Mouse (Mus musculus) heart, embryonic 12.5 days (tissue): ENCODE data around the gene Arhgap20. TPM values are rescaled to one million over a fixed set of nuclear protein-coding genes. Genes with fewer than 3 reads are reported as not detected.

Source experiments
- ATAC-seq: fragments of 200-750 bp; cut with Nextera tagmentation; 2 replicates; pipeline ENCODE4 v1.8.0; 2017; ENCODE audit warnings: moderate TSS enrichment, moderate library complexity; ENCODE audit not compliant: insufficient number of reproducible peaks, low FRiP score
- H3K27ac ChIP-seq: fragments of 300-500 bp; sonication (generic); 2 replicates; pipeline ENCODE4 v1.5.1; 2016; ENCODE audit warnings: mild to moderate bottlenecking, moderate library complexity; ENCODE audit not compliant: poor library complexity, severe bottlenecking
- H3K27me3 ChIP-seq: fragments of 300-500 bp; sonication (generic); replicated peaks from 2 replicates; pipeline ENCODE4 v1.6.1; 2016; ENCODE audit warnings: mild to moderate bottlenecking, moderate library complexity
- H3K36me3 ChIP-seq: fragments of 300-500 bp; sonication (generic); 2 replicates; pipeline ENCODE4 v1.6.1; 2016; ENCODE audit warnings: mild to moderate bottlenecking, moderate library complexity
- H3K4me1 ChIP-seq: fragments of 300-500 bp; sonication (generic); replicated peaks from 2 replicates; pipeline ENCODE4 v1.6.1; 2016; ENCODE audit warnings: mild to moderate bottlenecking
- H3K4me2 ChIP-seq: fragments of 300-500 bp; sonication (generic); 2 replicates; pipeline ENCODE4 v1.6.1; 2016; ENCODE audit warnings: mild to moderate bottlenecking, moderate library complexity
- H3K4me3 ChIP-seq: fragments of 300-500 bp; sonication (generic); 2 replicates; pipeline ENCODE4 v1.5.1; 2016; ENCODE audit warnings: mild to moderate bottlenecking
- H3K9ac ChIP-seq: fragments of 300-500 bp; sonication (generic); 2 replicates; pipeline ENCODE4 v1.6.1; 2016; ENCODE audit warnings: mild to moderate bottlenecking, moderate library complexity
- H3K9me3 ChIP-seq: fragments of 300-500 bp; sonication (generic); replicated peaks from 2 replicates; pipeline ENCODE4 v1.6.1; 2016; ENCODE audit warnings: mild to moderate bottlenecking, moderate library complexity
- WGBS: fragments of 180-500 bp; shearing (Covaris S2); methylation state at CpG from one replicate; pipeline ENCODE4 v1.1.7; 2016; 5-methylcytosine and 5-hydroxymethylcytosine counted together
- polyA plus RNA-seq: library from polyadenylated mRNA; unstranded; fragments of >200 nt; fragmentation: Nextera tagmentation; extraction: Ambion mirVana; gene quantifications from 2 replicates; pipeline ENCODE4 v1.2.1, GENCODE M21; 2016

The Arhgap20 gene
- polyA plus RNA-seq, result 0.66 and 0.74 TPM in 2 replicates

DNA sequence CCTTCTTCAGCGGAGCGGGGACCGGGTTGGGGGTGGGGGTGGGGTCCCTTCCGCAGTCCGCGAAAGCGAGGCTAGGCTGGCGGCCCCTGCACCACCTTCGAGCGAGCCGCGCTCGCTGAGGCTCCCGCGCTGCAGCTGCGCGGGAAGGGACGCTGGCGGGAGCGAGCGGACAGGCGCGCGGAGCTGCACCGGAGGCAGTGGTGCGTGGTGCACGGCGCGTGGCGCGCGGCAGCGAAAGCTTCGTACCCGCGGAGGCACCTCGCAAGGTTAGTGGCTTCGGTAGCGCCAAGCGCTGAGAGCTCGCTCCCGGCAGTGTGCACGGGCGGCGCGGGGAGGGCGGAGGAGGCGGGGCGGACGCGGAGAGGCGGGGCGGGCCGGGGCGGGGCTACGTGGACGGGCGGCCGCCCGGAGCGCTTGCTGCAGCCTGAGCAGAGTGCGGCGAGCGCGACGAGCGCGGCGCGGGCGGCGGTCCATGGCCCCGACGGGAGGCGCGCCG, at the start of gene Arhgap20:
Gene Arhgap20, plus strand, starts transcription at position 417 of the 496 bp plus-strand sequence.
- WGBS, result 0% methylated on average over 75 of the region's 77 CpGs
- no peaks in the 10 kb centered on the region for H3K9me3 ChIP-seq
- peak; percentile 92 for ATAC-seq
- H3K4me3 ChIP-seq, result peak within 1 kb of the TSS; percentile 73
- H3K27me3 ChIP-seq, result peaks cover 48% of the 10 kb centered on the region
- H3K27ac ChIP-seq, result no peak within 1 kb of the TSS
- peak within 1 kb of the TSS; percentile 74 for H3K9ac ChIP-seq
- no peaks in the 10 kb centered on the region for H3K36me3 ChIP-seq
- H3K4me1 ChIP-seq, result peaks cover 24% of the 10 kb centered on the region
- peak within 1 kb of the TSS; percentile 94 for H3K4me2 ChIP-seq

DNA sequence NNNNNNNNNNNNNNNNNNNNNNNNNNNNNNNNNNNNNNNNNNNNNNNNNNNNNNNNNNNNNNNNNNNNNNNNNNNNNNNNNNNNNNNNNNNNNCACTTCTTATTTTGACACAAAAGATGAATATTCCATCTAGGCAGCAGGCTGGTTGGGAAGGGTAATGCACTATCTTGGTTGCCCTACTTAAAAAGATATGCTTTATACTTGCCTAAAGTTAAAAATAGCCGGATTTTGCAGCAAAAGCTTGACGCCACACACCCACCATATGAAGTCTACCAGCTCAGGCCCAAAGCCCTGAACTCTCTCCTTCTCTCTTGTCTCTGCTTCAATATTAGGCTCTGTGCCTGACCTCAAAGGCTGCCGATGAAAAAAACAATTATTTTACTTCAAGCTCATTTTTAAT, 46.3 kb upstream of the Arhgap20 start:
- H3K27ac ChIP-seq, result no peak overlapping the region
- WGBS, result 74% methylated on average over 3 of the region's 3 CpGs
- no peak overlapping the region for H3K4me2 ChIP-seq
- no peak for ATAC-seq
- no peak overlapping the region for H3K9ac ChIP-seq
- peaks cover 7% of the 10 kb centered on the region; the same call in 1 of the 2 replicates for H3K4me1 ChIP-seq
- no peaks in the 10 kb centered on the region for H3K9me3 ChIP-seq
- no peak overlapping the region for H3K4me3 ChIP-seq
- no peaks in the 10 kb centered on the region for H3K27me3 ChIP-seq
- H3K36me3 ChIP-seq, result no peaks in the 10 kb centered on the region

DNA sequence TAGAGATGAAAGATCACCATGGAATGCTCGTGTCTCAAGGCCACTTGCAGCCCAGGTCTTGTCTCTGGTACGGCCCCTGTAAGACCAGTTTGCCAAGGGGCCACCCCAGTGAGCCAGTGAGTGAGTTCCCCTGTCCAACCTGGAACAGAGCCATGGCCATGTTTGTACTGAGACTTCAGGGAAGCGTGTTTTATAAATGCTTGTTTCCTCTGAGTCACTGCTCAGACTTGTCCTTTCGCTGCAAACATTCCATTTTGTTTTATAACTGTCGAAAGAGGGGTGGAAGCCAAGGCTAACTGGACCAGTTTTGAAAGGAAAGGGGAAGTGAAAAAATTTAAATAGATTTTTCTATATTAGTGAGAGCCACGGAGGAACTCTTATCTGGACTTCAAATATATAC, 37.2 kb upstream of the Arhgap20 start:
- no peak for ATAC-seq

DNA sequence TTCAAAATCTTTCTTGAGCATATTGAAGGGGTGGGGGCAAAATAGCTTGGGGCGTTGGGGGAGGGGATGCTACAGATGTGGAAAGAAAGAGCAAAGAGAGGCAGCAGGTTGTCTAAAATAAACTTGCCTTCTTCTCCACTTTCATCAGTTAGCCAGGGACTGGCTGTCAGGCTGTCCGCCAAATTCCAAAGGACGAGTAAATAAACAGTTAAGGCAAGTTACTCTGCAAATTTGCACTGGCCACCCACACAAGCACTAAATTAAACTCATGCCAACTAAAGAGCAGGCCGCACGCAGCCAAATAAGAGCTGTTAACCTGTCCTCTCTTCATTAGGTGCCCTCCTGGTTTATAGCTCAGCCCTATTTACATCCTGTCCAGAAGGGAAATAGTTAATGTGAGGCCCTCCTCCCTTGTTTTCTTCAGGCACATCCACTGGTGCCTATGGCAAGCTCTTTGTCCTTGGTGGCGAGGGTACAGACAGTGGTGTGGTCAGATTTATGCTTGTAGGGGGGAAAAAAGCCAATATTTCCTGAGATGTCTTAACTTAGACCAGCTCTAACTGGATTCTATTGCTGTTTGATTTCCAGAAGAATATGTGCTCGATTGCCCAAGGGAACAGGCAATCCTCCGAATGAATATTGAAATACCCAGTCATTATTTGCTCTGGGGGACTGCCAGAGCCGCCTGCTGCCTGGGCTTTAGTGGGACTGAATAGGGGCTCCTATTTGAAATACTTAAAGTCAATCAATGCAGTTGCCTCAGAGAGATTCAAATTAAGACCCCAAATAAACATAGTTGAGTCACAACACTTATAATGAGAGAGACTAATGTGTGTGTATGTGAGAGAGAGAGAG, 29.7 kb upstream of the Arhgap20 start:
- no peak overlapping the region for H3K4me2 ChIP-seq
- no peak overlapping the region for H3K9ac ChIP-seq
- no peaks in the 10 kb centered on the region for H3K9me3 ChIP-seq
- H3K4me1 ChIP-seq, result no peaks in the 10 kb centered on the region
- no peak overlapping the region for H3K27ac ChIP-seq
- ATAC-seq, result no peak
- H3K27me3 ChIP-seq, result no peaks in the 10 kb centered on the region
- H3K36me3 ChIP-seq, result no peaks in the 10 kb centered on the region
- 68% methylated on average over 9 of the region's 9 CpGs for WGBS
- no peak overlapping the region for H3K4me3 ChIP-seq

More for the DNA sequence above, 37.2 kb upstream of the Arhgap20 start:
- Histone ChIP-seq H3K4me1 (no peaks in the 10 kb centered on the region), H3K4me2 (no peak overlapping the region), H3K27ac (no peak overlapping the region), H3K9me3 (no peaks in the 10 kb centered on the region), H3K27me3 (no peaks in the 10 kb centered on the region), H3K4me3 (no peak overlapping the region), H3K36me3 (no peaks in the 10 kb centered on the region), H3K9ac (no peak overlapping the region)
- WGBS, result 50% methylated on average over 6 of the region's 6 CpGs

DNA sequence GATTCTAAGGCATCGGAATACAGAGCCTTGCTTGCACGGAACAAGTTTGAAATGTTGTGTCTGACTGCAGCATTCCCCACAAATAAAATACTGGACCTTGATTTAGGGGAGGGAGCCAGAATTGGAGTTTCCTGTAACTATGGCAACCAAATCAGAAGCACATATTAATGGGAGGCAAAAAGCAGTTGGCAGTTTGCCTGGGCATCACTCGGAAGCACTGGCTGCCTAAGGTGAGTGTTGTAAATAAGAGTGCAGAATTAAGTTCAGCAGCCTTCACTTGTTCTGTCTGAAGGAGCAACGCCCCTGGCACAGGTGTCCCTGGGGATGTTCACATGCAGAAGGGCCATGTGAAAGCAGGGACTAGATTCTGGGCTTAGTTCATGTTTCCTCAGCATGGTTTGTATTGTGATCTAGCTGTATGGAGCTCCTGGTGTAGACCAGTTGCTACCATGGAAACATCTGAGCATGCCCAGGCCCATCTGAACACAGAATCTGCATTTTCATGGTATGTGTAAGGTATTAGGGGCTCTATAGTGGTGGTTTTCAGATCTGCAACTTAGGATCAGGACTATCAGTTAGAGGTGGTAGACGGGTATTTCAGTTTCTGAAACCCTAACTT, 28.3 kb upstream of the Arhgap20 start:
- H3K9ac ChIP-seq, result no peak overlapping the region
- H3K4me3 ChIP-seq, result no peak overlapping the region
- no peaks in the 10 kb centered on the region for H3K9me3 ChIP-seq
- ATAC-seq, result no peak
- no peaks in the 10 kb centered on the region for H3K27me3 ChIP-seq
- whole genome bisulfite sequencing, result 82% methylated on average over 5 of the region's 5 CpGs
- H3K4me1 ChIP-seq, result no peaks in the 10 kb centered on the region
- no peaks in the 10 kb centered on the region for H3K36me3 ChIP-seq
- H3K27ac ChIP-seq, result no peak overlapping the region
- H3K4me2 ChIP-seq, result no peak overlapping the region

DNA sequence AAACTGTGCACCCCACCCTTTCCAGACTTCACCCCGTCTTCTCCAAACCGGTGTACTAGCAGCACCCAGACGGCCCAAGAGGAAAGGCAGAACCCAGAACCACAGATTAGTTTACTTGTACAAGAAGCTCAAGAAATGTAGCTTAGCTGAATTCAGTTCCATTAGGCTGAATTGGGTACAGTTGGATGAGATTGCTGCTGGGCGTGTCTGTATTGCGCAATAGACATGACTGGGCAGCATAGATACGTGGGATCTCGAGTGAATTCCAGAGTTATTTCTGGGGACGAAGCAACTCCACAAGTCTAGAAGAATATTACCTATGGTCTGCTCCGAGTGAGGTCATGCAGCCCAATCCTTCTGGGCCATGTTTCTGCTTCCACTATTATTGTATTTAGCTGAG, 26.8 kb upstream of the Arhgap20 start:
- Histone ChIP-seq H3K9me3 (no peaks in the 10 kb centered on the region), H3K9ac (no peak overlapping the region), H3K27me3 (no peaks in the 10 kb centered on the region), H3K4me1 (no peaks in the 10 kb centered on the region), H3K4me2 (no peak overlapping the region), H3K4me3 (no peak overlapping the region), H3K36me3 (no peaks in the 10 kb centered on the region), H3K27ac (no peak overlapping the region)
- no peak for ATAC-seq
- WGBS, result 77% methylated on average over 9 of the region's 9 CpGs

DNA sequence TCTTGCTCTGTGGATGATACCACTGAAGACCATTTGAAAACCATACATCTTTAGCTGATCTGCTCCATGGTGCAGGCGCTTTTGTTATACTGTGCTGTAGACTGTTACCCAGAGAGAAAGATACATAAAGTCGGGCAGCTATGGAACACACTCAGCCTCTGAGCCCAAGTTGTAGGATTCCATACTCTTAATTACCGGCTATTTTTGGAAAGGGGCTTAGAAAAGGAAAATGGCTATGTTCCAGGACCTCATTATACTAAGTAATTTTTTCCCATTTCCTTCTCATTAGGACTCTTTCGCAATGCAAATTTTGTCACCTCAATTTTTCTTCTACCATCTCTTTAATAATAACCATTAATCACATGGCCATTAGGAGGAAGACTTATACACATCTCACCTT, 25.3 kb upstream of the Arhgap20 start:
- no peaks in the 10 kb centered on the region for H3K36me3 ChIP-seq
- H3K4me1 ChIP-seq, result no peaks in the 10 kb centered on the region
- H3K4me2 ChIP-seq, result no peak overlapping the region
- H3K9ac ChIP-seq, result no peak overlapping the region
- no peak overlapping the region for H3K27ac ChIP-seq
- WGBS, result 85% methylated on average over 4 of the region's 4 CpGs
- no peaks in the 10 kb centered on the region for H3K27me3 ChIP-seq
- no peak overlapping the region for H3K4me3 ChIP-seq
- H3K9me3 ChIP-seq, result no peaks in the 10 kb centered on the region
- ATAC-seq, result no peak

DNA sequence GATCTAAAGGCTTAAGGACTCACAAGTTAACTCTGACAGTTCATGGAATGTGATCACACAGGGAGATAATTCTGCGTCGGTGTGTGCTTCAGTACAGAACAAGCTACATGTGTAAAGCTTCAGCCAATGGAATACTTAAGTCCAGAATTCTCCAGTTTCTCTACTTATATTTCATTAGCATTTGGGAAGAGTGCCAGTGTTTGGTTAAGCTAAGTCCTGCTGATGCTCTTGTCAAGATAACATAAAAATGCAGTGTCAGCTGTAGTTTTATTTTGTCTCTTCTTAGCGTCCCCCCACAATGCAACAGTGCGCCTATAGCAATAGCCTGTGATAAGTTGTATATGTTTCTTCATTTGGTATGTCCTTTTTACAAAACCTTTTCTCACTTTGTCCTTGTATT, 15.0 kb upstream of the Arhgap20 start:
- WGBS, result 55% methylated on average over 4 of the region's 4 CpGs
- no peaks in the 10 kb centered on the region for H3K36me3 ChIP-seq
- H3K27ac ChIP-seq, result no peak overlapping the region
- H3K4me2 ChIP-seq, result no peak overlapping the region
- no peaks in the 10 kb centered on the region for H3K9me3 ChIP-seq
- H3K27me3 ChIP-seq, result no peaks in the 10 kb centered on the region
- no peak for ATAC-seq
- no peak overlapping the region for H3K9ac ChIP-seq
- H3K4me3 ChIP-seq, result no peak overlapping the region
- H3K4me1 ChIP-seq, result peaks cover 3% of the 10 kb centered on the region; the same call in 1 of the 2 replicates

DNA sequence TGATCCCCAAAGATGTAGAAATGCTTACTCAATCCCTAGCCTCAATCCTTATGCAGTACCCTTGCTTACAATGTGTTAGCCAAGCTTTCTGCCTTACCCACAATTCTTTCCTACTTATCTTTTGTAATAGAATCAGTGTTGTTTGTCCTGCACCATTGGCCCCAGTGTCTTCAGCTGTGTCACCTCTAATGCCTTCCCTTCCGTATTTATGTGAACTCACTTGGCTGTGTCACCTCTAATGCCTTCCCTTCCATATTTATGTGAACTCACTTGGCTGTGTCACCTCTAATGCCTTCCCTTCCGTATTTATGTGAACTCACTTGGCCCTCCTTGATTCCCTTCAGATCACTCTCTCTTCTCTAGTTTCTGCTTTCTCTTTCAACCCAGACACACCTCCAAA, 4.1 kb upstream of the Arhgap20 start:
- 52% methylated on average over 2 of the region's 2 CpGs for WGBS
- no peaks in the 10 kb centered on the region for H3K9me3 ChIP-seq
- H3K27me3 ChIP-seq, result peaks cover 30% of the 10 kb centered on the region
- H3K9ac ChIP-seq, result no peak overlapping the region
- no peak for ATAC-seq
- H3K27ac ChIP-seq, result no peak overlapping the region
- no peak overlapping the region for H3K4me2 ChIP-seq
- no peaks in the 10 kb centered on the region for H3K36me3 ChIP-seq
- H3K4me1 ChIP-seq, result peaks cover 10% of the 10 kb centered on the region
- no peak overlapping the region for H3K4me3 ChIP-seq

DNA sequence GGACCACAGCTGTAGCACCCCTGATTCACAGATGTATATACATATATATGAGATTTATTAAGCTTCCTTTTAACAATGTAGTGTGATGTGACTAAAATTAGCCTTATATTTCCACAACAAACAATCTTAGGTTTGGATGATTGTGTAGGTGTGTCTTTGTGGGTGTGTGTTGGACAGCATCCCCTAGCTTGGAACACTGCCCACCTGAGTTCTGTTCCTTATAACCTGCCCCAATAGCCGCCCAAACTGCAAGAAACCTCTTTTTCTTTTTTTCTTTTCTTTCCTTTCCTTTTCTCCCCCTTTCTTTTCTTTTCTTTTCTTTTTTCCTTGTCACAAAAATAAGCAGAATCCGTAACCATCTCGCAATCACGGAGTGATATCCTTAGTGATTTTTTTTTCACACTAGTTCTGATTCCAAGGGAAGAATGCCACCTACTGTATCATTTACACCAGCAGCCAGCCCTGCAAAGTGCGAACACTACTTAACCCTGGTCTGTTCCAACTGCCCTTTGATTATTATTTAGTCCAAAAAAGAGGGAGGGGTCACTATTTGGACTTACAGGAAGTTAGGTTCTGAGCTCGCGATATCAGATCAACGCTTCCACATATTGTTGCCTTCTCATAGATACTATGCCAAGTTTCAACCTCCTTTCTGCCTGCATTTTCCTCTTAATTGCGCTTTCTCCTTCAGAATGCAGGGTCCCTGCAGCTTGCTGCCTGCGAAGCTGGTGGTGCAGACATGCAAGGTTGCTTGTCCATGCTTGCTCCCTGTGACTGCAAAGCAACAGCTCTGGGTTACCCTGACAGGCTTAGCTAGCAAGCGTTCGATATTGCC, 879 bp upstream of the Arhgap20 start:
- ATAC-seq, result no peak; the same call in 1 of the 2 replicates
- Histone ChIP-seq H3K9ac (peak overlapping the region; percentile 74), H3K4me2 (peak overlapping the region; percentile 94), H3K36me3 (no peaks in the 10 kb centered on the region), H3K4me1 (peaks cover 24% of the 10 kb centered on the region), H3K9me3 (no peaks in the 10 kb centered on the region), H3K27ac (no peak overlapping the region), H3K4me3 (peak overlapping the region; percentile 73), H3K27me3 (peaks cover 51% of the 10 kb centered on the region)
- WGBS, result 7% methylated on average over 12 of the region's 12 CpGs
